Mouse (Mus musculus) layer of hippocampus, postnatal 25 days (tissue): ENCODE results near the gene Ooep. TPM values are rescaled to one million over a fixed set of nuclear protein-coding genes. Genes with fewer than 3 reads are reported as not detected.
A peak's percentile ranks its signal among the peaks of the same experiment; 100 is the strongest.
"Not testable (repeated sequence)": the region's sequence is repeated elsewhere in the genome, so short reads cannot be mapped to it uniquely, and the experiment has no call there.

Experiments used
- DNase-seq, 2 experiments: peaks; one replicate each; pipeline ENCODE4 v3.0.0; 2022; ENCODE audit warnings: mixed read lengths in 2 of 2, low spot score in 1 of 2; ENCODE audit errors: extremely low spot score in 1 of 2
- total RNA-seq, 2 experiments: library from RNA; stranded (reverse); gene quantifications; 2 replicates each; pipeline ENCODE4 v1.2.3; 2021

Ooep gene
- total RNA-seq, 2 experiments from 2014 or later = not detected

DNA sequence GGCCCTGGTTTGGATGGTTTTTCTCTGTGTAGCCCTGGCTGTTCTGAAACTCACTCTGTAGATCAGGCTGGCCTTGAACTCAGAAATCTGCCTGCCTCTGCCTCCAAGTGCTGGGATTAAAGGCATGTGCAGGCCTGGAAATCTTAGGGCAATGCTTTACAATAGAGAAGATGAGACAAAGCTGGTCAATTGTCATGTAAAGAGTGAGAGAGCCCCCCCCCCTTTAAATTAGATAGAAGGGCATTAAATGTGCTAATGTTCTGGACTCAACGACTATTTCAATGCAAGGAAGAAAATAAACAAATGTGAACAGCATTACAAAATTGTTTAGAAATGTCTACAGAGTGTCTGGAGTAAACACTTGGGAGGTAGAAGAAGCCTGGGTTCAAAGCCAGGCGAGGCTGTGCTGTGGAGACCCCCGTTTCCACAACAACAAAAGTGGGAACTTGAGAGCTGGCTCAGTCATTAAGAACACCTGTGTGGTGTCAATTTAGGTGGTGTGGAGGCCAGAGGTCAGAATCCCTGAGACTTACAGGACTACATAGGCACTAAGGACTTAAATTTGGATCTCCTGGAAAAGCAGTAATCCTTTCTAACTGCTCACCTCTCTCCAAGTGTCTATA is 9.7 kb downstream of the Ooep start:
- no peak for DNase-seq

- DNase-seq = not testable (repeated sequence)
Observed at GRCm38 (mm10) chr9:78367959-78368358, 10.6 kb downstream of the Ooep start, which contains the start of gene Dppa5a. TSS of gene Dppa5a (minus strand) at chr9:78368177.

DNA sequence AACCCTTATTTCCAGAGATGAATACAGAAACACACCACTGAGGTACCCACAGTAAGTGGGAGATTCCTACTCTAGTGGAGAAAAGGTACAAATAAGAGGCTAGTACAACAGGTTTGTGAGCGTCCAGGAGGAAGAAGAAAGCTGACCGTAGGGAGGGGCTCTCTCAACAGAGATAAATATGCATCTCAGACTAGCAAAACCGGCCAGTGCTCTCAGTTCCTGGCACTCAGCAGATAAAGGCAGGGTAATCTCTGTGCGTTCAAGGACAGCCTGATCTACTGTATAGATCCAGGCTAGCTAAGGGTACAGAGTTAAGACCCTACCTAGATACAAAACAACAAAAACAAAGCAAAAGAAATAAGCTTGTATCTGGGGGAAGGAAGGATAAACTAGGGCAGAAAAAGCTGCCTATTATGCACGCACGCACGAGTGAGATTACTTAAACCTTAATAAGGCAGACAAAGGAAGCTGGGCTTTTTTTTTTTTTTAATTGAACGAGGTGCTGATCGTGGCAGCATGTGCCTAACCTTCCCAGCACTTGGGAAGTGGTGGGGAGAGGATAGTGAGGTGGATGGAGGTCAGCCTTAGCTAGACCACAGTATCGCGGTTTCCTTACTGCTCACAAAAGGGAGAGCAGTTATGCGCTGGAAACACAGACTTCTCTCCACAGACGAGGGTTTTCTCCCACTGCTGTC is 12.5 kb downstream of the Ooep start:
- DNase-seq = no peak

- no peak for DNase-seq
Observed at GRCm38 (mm10) chr9:78364701-78365100, 13.8 kb downstream of the Ooep start.

- DNase-seq = no peak
Observed at GRCm38 (mm10) chr9:78363374-78363773, 15.2 kb downstream of the Ooep start.

GRCm38 (mm10) chr9:78360484-78360872 is 18.0 kb downstream of the Ooep start:
- DNase-seq = no peak

DNA sequence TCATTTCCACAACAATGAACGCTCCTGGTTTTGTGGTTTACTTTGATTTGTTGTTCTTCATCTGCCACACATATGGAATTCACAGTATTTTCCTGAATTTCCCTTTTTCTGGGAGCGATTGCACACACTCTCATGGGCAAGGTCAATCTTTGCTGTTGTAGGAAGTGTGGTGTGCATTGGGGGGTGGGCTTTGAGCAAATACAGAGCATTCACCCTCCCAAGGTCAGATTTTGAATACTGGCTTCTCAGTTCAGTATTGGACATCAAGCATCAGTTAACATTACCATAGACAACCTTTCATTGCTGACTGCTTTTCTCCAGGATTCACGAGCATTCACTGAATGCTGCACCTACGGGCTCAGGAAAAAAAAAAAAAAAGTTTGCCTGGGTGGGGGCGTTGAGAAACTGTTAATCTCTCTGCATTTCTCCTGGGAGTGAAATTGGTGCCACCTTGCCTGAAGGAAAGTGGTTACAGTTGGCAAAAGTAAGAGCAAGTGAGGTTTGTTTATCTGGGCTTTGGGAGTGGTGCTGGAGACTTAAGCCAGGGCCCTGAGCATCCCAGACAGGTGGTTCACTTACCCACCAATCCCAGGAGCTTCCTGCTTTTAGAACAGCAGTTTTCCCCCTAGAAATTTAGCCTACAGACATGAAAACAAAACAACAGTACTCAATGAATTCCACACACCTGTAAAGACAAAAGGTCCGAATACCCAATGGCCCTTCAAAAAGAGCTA is 18.6 kb downstream of the Ooep start:
- no peak for DNase-seq

DNA sequence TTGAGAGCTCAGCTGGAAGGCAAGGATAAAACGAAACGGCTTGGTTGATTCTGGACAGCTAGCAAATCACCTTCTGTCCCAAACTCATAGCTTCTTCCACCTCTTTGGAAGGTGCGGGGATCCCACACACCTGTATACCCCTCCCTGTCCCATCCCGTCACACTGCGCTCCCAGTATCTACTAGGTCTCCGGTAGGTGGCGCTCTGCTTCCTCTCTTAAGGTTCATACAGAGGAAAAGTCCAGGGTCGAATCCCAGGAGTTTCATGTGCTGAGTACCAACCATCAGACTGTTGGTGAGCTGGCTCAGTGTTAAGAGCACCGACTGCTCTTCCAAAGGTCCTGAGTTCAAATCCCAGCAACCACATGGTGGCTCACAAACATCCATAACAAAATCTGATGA is 20.5 kb downstream of the Ooep start:
- peak; percentile 24 to 78 for DNase-seq

DNA sequence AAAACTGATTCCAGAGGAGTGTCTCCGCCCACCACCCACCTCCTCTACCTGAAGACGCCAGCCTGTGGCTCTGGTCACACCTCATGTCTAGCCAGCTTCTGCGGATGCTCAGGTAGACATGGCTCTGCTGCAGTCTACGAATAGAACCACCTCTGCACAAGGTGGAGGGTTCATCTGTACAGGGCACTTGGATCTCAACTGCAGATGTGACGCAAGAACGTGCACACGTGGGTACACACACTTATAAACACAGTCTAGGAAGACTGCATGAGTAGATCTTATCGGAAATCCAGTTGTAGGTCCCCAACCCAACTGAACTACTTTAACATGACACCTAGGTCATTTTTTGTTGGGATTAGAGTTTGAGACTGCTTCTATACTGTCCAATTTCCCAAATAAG is 22.9 kb downstream of the Ooep start, which contains the start of gene Gsta2:
TSS of gene Gsta2 (minus strand) at position 178 of the 400 bp plus-strand sequence.
- DNase-seq = no peak

DNA sequence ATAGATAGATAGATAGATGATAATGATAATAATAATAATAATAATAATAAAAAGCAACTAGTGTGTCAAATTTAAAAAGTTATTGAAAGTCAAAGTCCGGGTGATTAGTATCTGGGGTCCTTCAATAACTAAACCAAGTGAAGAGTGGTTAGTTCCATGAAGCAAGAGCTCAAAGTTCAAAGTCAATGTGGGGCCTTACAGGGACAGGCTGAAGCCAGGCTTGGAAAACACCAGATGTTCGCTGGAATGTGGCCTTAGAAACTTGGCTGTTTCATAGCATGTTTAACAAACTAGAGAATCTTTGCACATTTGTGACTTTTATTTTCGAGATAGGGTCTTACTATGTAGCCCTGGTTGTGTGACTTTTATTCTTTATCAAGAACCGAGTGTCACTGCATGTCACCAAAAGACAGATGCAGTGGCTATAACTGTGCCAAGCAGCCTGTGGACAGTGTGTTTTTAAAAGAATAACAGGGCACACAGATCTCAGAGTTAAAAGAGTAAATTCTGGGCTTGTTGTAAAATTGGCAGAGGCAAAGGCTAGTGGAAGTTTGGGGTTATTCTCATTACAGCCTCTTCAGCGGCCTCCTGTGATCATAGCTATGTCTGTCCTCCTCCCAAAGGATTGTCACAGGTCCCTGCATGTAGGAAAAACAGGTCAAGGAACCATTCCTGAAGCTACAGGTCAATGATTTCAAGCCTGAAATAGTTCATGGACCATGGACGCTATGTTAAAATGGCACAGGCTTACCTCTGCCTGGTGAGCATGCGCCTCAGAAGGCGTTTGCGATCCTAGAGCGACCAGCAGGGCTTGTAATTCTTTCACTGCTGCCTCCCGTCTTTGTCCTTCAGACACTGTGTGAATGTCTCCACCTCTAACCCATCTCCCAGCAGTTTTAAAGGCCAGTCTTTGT is 23.6 kb downstream of the Ooep start:
- DNase-seq = no peak

DNA sequence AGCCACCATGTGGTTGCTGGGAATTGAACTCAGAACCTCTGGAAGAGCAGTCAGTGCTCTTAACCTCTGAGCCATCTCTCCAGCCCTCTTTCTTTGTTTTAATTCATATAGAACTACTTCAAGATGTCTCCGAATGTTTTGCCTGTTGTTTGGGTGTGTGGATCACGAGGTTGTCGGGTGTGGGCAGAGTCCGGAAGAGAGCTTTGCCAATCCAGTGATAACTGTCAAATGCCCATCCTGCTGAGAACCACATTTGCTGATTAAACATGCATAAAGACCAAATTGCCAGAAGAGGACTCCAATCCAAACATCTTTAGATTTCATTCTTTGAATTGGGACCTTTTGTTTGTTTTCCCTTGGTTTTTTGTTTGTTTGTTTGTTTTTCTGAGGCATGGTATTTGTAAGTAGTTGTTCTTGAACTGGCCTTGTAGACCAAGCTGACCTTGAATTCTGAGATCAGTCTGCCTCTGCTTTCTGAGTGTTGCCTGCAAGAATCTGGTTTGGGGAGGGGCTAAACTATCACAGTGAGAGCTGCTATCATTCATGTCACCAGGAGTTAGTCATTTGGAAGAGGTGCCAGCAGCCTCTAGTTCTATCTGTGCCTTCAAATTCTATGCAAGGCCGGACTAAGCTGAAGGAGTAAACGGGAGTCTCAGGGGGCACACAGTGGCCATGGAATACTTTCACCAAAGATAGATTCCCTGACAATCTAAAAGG is 26.9 kb downstream of the Ooep start:
- DNase-seq = no peak

DNA sequence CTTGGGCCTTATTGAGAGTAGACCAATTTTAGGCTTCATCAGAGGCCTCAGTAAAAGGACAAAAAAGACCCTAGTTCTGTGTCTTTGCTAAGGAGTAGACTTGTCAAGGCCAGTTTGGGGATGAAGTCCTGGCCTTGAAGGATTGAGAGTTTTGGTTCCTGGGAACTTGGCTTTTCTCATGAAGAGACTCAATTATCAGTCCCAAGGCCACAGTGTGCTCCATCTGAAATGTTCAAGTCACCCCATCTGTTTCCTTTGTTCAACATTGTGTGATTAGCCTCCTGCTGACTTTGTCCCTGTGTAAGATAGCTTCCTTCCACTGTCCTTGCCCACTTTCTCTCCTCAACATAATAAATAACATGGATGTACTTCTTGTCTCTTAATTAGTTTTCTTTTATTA is 28.5 kb downstream of the Ooep start:
- not testable (repeated sequence) for DNase-seq

DNA sequence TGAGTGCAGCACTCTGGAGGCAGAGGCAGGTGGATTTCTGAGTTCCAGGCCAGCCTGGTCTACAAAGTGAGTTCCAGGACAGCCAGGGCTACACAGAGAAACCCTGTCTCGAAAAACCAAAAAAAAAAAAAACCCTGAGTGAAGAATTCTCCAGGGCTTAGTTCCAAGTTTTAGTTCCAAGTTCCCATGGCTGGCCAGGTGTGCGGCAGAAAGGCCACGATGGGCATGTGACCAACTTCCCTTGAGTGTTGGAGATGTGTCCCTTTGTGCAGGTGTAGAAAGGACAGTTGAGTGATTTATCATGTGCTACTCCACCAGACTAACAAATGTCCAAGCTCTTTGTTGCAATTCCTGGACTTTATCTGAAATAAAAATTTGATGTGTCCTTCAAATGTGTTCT is 29.4 kb downstream of the Ooep start:
- not testable (repeated sequence) for DNase-seq

- DNase-seq = not testable (repeated sequence)
Observed at GRCm38 (mm10) chr9:78348206-78349004, 30.1 kb downstream of the Ooep start.

- DNase-seq = no peak
Observed at GRCm38 (mm10) chr9:78347004-78347403, 31.5 kb downstream of the Ooep start.

DNA sequence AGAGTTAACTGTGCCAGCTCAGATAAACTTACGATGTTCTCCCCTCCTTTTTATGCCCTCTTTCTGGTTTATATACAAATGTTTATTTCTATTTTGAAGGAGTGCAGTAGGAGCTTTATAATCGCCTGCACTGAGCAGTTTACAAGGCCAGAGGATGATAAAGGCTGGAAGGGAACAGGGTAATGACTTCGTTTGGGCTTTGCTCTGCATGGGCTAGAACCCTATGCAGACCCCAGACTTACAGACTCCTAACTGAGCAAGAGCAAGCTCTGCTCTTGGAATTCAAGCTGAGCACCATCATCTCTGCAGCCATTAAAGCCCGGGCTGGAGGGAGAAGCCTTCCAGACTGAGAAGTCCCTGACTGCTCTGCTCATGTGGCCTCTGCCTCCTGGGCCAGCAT is 33.3 kb downstream of the Ooep start:
- DNase-seq = not testable (repeated sequence)

GRCm38 (mm10) chr9:78343055-78343454 is 35.5 kb downstream of the Ooep start:
- not testable (repeated sequence) for DNase-seq

- not testable (repeated sequence) for DNase-seq
Observed at GRCm38 (mm10) chr9:78342494-78342893, 36.0 kb downstream of the Ooep start.

GRCm38 (mm10) chr9:78340324-78340723 is 38.2 kb downstream of the Ooep start:
- peak; percentile 33 to 62 for DNase-seq
